Mouse (Mus musculus) myocyte (in vitro differentiated cells): ENCODE results near the gene Fads1.

Source experiments
- CEBPB ChIP-seq: IDR thresholded peaks from 2 replicates; pipeline ENCODE4 v1.6.1; 2011; ENCODE audit warnings: mild to moderate bottlenecking, moderate library complexity; ENCODE audit not compliant: poor library complexity, insufficient read depth, severe bottlenecking
- MAX ChIP-seq: IDR thresholded peaks from one replicate; pipeline ENCODE4 v1.6.1; 2011; ENCODE audit warnings: low read depth, mild to moderate bottlenecking, control low read depth
- POLR2A ChIP-seq: IDR thresholded peaks from one replicate; pipeline ENCODE4 v1.6.1; 2011; ENCODE audit warnings: low read depth, mild to moderate bottlenecking, control low read depth, moderate library complexity; ENCODE audit not compliant: insufficient read length
- REST ChIP-seq: IDR thresholded peaks from one replicate; pipeline ENCODE4 v1.6.1; 2011; ENCODE audit warnings: mild to moderate bottlenecking, control low read depth, moderate library complexity; ENCODE audit not compliant: insufficient read depth, insufficient read length
- TCF12 ChIP-seq: IDR thresholded peaks from one replicate; pipeline ENCODE4 v1.6.1; 2011; ENCODE audit warnings: mild to moderate bottlenecking, control low read depth; ENCODE audit not compliant: poor library complexity, insufficient read depth, severe bottlenecking
- USF1 ChIP-seq: IDR thresholded peaks from one replicate; pipeline ENCODE4 v1.6.1; 2011; ENCODE audit warnings: low read depth, mild to moderate bottlenecking, control low read depth, moderate library complexity

DNA sequence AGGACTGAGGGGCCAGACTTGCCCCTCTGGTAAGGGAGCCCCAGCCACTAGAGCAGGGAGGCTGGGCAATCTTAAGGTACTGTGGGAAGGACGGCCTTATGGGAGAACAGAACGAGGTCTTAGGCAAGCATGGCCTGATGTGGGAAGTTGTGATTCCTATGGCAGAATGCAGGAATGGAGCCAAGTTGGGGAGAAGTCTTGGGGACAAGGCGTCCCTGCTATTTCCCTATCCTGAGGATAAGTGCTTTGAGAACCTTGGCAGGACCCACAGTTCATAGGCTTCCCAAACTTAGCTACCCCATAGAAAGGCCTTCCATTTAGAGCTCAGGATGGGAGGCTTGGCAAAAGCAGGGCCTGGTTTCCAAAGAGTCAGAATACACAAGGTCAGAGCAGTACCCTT is 26.2 kb downstream of the Fads1 start:
- TF ChIP-seq REST (no peak), POLR2A (no peak), CEBPB (no peak), USF1 (no peak), MAX (no peak), TCF12 (no peak)
